Comparison of ENCODE assay signal across 18 mouse cellular contexts in the genomic region with DNA sequence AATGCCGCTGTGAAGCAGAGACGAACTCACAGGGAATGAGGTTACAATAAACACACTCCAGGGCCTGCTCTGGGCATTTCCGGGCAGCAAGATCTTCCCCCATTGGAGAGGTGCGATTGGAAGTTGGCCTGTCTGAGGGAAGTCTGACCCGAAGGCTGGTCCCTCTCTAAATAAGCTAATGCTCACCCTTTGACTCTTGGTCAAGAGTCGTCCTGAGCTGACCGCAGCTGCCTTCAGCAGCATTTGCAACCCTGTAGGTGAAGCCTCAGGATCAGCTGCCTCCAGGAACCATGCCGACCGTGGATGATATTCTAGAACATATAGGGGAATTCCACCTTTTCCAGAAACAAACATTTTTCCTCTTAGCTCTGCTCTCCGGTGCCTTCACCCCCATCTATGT. TPM values are rescaled to one million over a fixed set of nuclear protein-coding genes. Genes with fewer than 3 reads are reported as not detected.
"Had no signal": no experiment of that assay in that cellular context is flagged by ENCODE, and none has a peak within 500 bp of the region (broad histone marks: within the 10 kb centered on the region; RNA-seq: fewer than 3 reads in every experiment).

A gene (plus strand): TSS at position 142 of the 400 bp plus-strand sequence.

- H3K9me3 ChIP-seq: hindbrain, embryonic 15.5 days; limb, embryonic 13.5 days; midbrain, embryonic 10.5 days; neural tube, embryonic 13.5 days; stomach, embryonic 15.5 days had no signal

- DNase-seq: layer of hippocampus, adult 9-11 months; left cerebral cortex, postnatal 4 days; lung, adult 18-20 months; lung, postnatal 4 days; midbrain, embryonic 14.5 days; thymus, adult 2 months; thymus, postnatal 25 days had no signal

- H3K27me3 ChIP-seq: hindbrain, embryonic 15.5 days; limb, embryonic 13.5 days; neural tube, embryonic 13.5 days; stomach, embryonic 15.5 days had no signal

- H3K4me1 ChIP-seq: midbrain, embryonic 10.5 days; stomach, embryonic 15.5 days had no signal

- H3K4me2 ChIP-seq: hindbrain, embryonic 15.5 days; limb, embryonic 13.5 days; neural tube, embryonic 13.5 days; stomach, embryonic 15.5 days had no signal

- H3K9ac ChIP-seq: hindbrain, embryonic 15.5 days; limb, embryonic 13.5 days; liver, embryonic 14.5 days; neural tube, embryonic 13.5 days; stomach, embryonic 15.5 days had no signal

- H3K36me3 ChIP-seq: hindbrain, embryonic 15.5 days; limb, embryonic 13.5 days; midbrain, embryonic 10.5 days; neural tube, embryonic 13.5 days; stomach, embryonic 15.5 days had no signal

- H3K4me3 ChIP-seq: hindbrain, embryonic 15.5 days; limb, embryonic 13.5 days; midbrain, embryonic 10.5 days; neural tube, embryonic 13.5 days; stomach, embryonic 15.5 days had no signal

- H3K27ac ChIP-seq: hindbrain, embryonic 15.5 days; limb, embryonic 13.5 days; liver, embryonic 14.5 days; midbrain, embryonic 10.5 days; neural tube, embryonic 13.5 days; stomach, embryonic 15.5 days had no signal

- ATAC-seq: intestine, embryonic 16.5 days; lung, postnatal 0 days had no signal

RNA-seq across cellular contexts. Expression of the gene that starts here (rescaled TPM):
- total RNA-seq: liver, adult 2 months; megakaryocyte, adult 5-6 weeks had no signal
- polyA plus RNA-seq: intestine, embryonic 16.5 days; limb, embryonic 13.5 days; liver, adult 2 months; midbrain, embryonic 10.5 days; testis, adult 2 months had no signal
